Mouse (Mus musculus) cerebellum, adult 2 months (tissue): ENCODE data around the gene Tec.

Experiments used
- CTCF ChIP-seq: fragments of 200-500 bp; IDR thresholded peaks from 2 replicates; pipeline ENCODE4 v1.5.1; 2011; ENCODE audit warnings: low read depth, mild to moderate bottlenecking, control low read depth, low read length, moderate library complexity, borderline replicate concordance; ENCODE audit not compliant: insufficient read depth
- POLR2A ChIP-seq: fragments of 200-500 bp; IDR thresholded peaks from 2 replicates; pipeline ENCODE4 v1.6.1; 2011; ENCODE audit warnings: low read length, control low read depth, borderline replicate concordance; ENCODE audit not compliant: insufficient read depth

DNA sequence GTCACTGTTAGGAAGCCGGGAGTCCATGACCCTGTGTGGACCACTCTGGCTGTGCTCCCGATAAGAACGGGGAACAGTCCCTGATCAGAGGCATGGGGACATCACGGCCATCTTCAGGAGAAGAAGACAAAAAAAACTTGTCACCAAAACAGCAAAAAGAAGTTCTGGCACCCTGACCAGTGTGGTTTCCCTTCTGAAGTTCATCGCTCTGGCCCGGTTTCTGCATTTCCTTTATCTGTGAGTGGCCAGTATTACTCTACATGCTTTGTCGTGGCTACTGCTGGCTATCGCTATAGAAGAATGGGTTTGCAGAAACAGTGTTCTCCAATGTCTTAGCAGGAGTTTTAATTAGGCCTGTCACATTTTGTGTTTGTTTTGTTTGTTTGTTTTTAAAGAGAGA lies 131.8 kb downstream of the Tec start:
- no peak for TF ChIP-seq POLR2A
- no peak for TF ChIP-seq CTCF
